Mouse (Mus musculus): Measurements from ENCODE around the gene Gramd2. TPM values are rescaled to one million over a fixed set of nuclear protein-coding genes. Genes with fewer than 3 reads are reported as not detected.
A peak's percentile ranks its signal among the peaks of the same experiment; 100 is the strongest.

The Gramd2 gene
- polyA plus RNA-seq, 1 experiment from 2014 or later, result 0.65 TPM

GRCm38 (mm10) chr9:59695451-59695813 is 15.5 kb downstream of the Gramd2 start:
- Histone ChIP-seq H3K36me3 (no peaks in the 10 kb centered on the region), H3K9me3 (no peaks in the 10 kb centered on the region), H3K9ac (no peak overlapping the region), H3K27ac (0 out of 2 replicates have a peak overlapping the region, but pooled peaks have one; percentile 6), H3K27me3 (no peaks in the 10 kb centered on the region), H3K4me1 (peaks cover 24% of the 10 kb centered on the region), H3K4me2 (replicated peaks) (no peak overlapping the region), H3K4me3 (no peak overlapping the region)
- WGBS, result 29% methylated on average over 3 of the region's 3 CpGs
- ATAC-seq (ENCODE audit: insufficient number of reproducible peaks, insufficient read depth, low FRiP score, low TSS enrichment), result no peak

- no peak overlapping the region for H3K9ac ChIP-seq
- ATAC-seq (ENCODE audit: insufficient number of reproducible peaks, insufficient read depth, low FRiP score, low TSS enrichment), result no peak
- H3K27me3 ChIP-seq, result no peaks in the 10 kb centered on the region
- peaks cover 24% of the 10 kb centered on the region for H3K4me1 ChIP-seq
- no peaks in the 10 kb centered on the region for H3K9me3 ChIP-seq
- H3K27ac ChIP-seq, result no peak overlapping the region
- no peaks in the 10 kb centered on the region for H3K36me3 ChIP-seq
- 74% methylated on average over 3 of the region's 3 CpGs for WGBS
- H3K4me2 ChIP-seq (replicated peaks), result no peak overlapping the region
- no peak overlapping the region for H3K4me3 ChIP-seq
Measured at GRCm38 (mm10) chr9:59696381-59696780, 16.4 kb downstream of the Gramd2 start.

- no peaks in the 10 kb centered on the region for H3K27me3 ChIP-seq
- no peak overlapping the region for H3K9ac ChIP-seq
- WGBS, result 80% methylated on average over 7 of the region's 7 CpGs
- H3K4me2 ChIP-seq (replicated peaks), result no peak overlapping the region
- no peaks in the 10 kb centered on the region for H3K9me3 ChIP-seq
- no peaks in the 10 kb centered on the region for H3K36me3 ChIP-seq
- H3K27ac ChIP-seq, result no peak overlapping the region
- no peak for ATAC-seq (ENCODE audit: insufficient number of reproducible peaks, insufficient read depth, low FRiP score, low TSS enrichment)
- H3K4me1 ChIP-seq, result no peaks in the 10 kb centered on the region
- H3K4me3 ChIP-seq, result no peak overlapping the region
Measured at GRCm38 (mm10) chr9:59701094-59701493, 21.1 kb downstream of the Gramd2 start.

GRCm38 (mm10) chr9:59703099-59703498 is 23.2 kb downstream of the Gramd2 start:
- 56% methylated on average over 6 of the region's 6 CpGs for WGBS
- ATAC-seq (ENCODE audit: insufficient number of reproducible peaks, insufficient read depth, low FRiP score, low TSS enrichment), result no peak

GRCm38 (mm10) chr9:59706850-59707825 is 27.2 kb downstream of the Gramd2 start:
- Histone ChIP-seq H3K4me3 (no peak overlapping the region), H3K4me1 (no peaks in the 10 kb centered on the region), H3K9ac (no peak overlapping the region), H3K9me3 (no peaks in the 10 kb centered on the region), H3K27me3 (no peaks in the 10 kb centered on the region), H3K27ac (no peak overlapping the region), H3K4me2 (replicated peaks) (no peak overlapping the region), H3K36me3 (no peaks in the 10 kb centered on the region)
- ATAC-seq (ENCODE audit: insufficient number of reproducible peaks, insufficient read depth, low FRiP score, low TSS enrichment), result no peak
- WGBS, result 59% methylated on average over 10 of the region's 10 CpGs

More at GRCm38 (mm10) chr9:59703099-59703498, 23.2 kb downstream of the Gramd2 start:
- H3K4me3 ChIP-seq, result no peak overlapping the region
- H3K27ac ChIP-seq, result no peak overlapping the region
- no peak overlapping the region for H3K9ac ChIP-seq
- H3K4me1 ChIP-seq, result no peaks in the 10 kb centered on the region
- no peaks in the 10 kb centered on the region for H3K9me3 ChIP-seq
- H3K4me2 ChIP-seq (replicated peaks), result no peak overlapping the region
- H3K27me3 ChIP-seq, result no peaks in the 10 kb centered on the region
- no peaks in the 10 kb centered on the region for H3K36me3 ChIP-seq

- no peak overlapping the region for H3K9ac ChIP-seq
- no peak overlapping the region for H3K4me2 ChIP-seq (replicated peaks)
- no peak overlapping the region for H3K27ac ChIP-seq
- no peak overlapping the region for H3K4me3 ChIP-seq
- no peaks in the 10 kb centered on the region for H3K27me3 ChIP-seq
- ATAC-seq (ENCODE audit: insufficient number of reproducible peaks, insufficient read depth, low FRiP score, low TSS enrichment), result no peak
- no peaks in the 10 kb centered on the region for H3K4me1 ChIP-seq
- no peaks in the 10 kb centered on the region for H3K36me3 ChIP-seq
- H3K9me3 ChIP-seq, result no peaks in the 10 kb centered on the region
- 91% methylated on average over 3 of the region's 3 CpGs for WGBS
Measured at GRCm38 (mm10) chr9:59709225-59709624, 29.3 kb downstream of the Gramd2 start.

- Histone ChIP-seq H3K36me3 (no peaks in the 10 kb centered on the region), H3K27me3 (no peaks in the 10 kb centered on the region), H3K9ac (no peak overlapping the region), H3K4me1 (no peaks in the 10 kb centered on the region), H3K4me3 (no peak overlapping the region), H3K9me3 (no peaks in the 10 kb centered on the region), H3K4me2 (replicated peaks) (no peak overlapping the region), H3K27ac (no peak overlapping the region)
- ATAC-seq (ENCODE audit: insufficient number of reproducible peaks, insufficient read depth, low FRiP score, low TSS enrichment), result no peak
- 77% methylated on average over 7 of the region's 7 CpGs for WGBS
Measured at GRCm38 (mm10) chr9:59716275-59716898, 36.4 kb downstream of the Gramd2 start.

- Histone ChIP-seq H3K36me3 (no peaks in the 10 kb centered on the region), H3K4me2 (replicated peaks) (no peak overlapping the region), H3K27ac (no peak overlapping the region), H3K9ac (no peak overlapping the region), H3K4me3 (no peak overlapping the region), H3K27me3 (no peaks in the 10 kb centered on the region), H3K4me1 (peaks cover 1% of the 10 kb centered on the region), H3K9me3 (no peaks in the 10 kb centered on the region)
- 82% methylated on average over 4 of the region's 4 CpGs for WGBS
- ATAC-seq (ENCODE audit: insufficient number of reproducible peaks, insufficient read depth, low FRiP score, low TSS enrichment), result no peak
Measured at GRCm38 (mm10) chr9:59718237-59718636, 38.3 kb downstream of the Gramd2 start.

- Histone ChIP-seq H3K27me3 (no peaks in the 10 kb centered on the region), H3K36me3 (no peaks in the 10 kb centered on the region), H3K9me3 (no peaks in the 10 kb centered on the region), H3K4me1 (peaks cover 15% of the 10 kb centered on the region), H3K4me2 (replicated peaks) (no peak overlapping the region), H3K27ac (no peak overlapping the region), H3K4me3 (no peak overlapping the region), H3K9ac (no peak overlapping the region)
- ATAC-seq (ENCODE audit: insufficient number of reproducible peaks, insufficient read depth, low FRiP score, low TSS enrichment), result no peak
- 82% methylated on average over 5 of the region's 5 CpGs for WGBS
Measured at GRCm38 (mm10) chr9:59721144-59721543, 41.2 kb downstream of the Gramd2 start.

- peak; percentile 43; the same call in 1 of the 2 replicates for ATAC-seq (ENCODE audit: insufficient number of reproducible peaks, insufficient read depth, low FRiP score, low TSS enrichment)
- Histone ChIP-seq H3K27ac (peak overlapping the region; percentile 63; the same call in 1 of the 2 replicates), H3K27me3 (no peaks in the 10 kb centered on the region), H3K36me3 (no peaks in the 10 kb centered on the region), H3K9ac (no peak overlapping the region), H3K4me3 (no peak overlapping the region), H3K4me2 (replicated peaks) (peak overlapping the region; percentile 25), H3K4me1 (peaks cover 15% of the 10 kb centered on the region), H3K9me3 (no peaks in the 10 kb centered on the region)
- 19% methylated on average over 10 of the region's 10 CpGs for WGBS
Measured at GRCm38 (mm10) chr9:59723096-59723657, 43.2 kb downstream of the Gramd2 start.

- ATAC-seq (ENCODE audit: insufficient number of reproducible peaks, insufficient read depth, low FRiP score, low TSS enrichment), result peak; percentile 65; the same call in 1 of the 2 replicates
- H3K27me3 ChIP-seq, result no peaks in the 10 kb centered on the region
- 0 out of 2 replicates have a peak overlapping the region, but pooled peaks have one; percentile 2 for H3K9ac ChIP-seq
- H3K4me1 ChIP-seq, result peaks cover 15% of the 10 kb centered on the region
- H3K27ac ChIP-seq, result peak overlapping the region; percentile 63
- no peak overlapping the region for H3K4me2 ChIP-seq (replicated peaks)
- WGBS, result 47% methylated on average over 8 of the region's 8 CpGs
- no peaks in the 10 kb centered on the region for H3K36me3 ChIP-seq
- no peak overlapping the region for H3K4me3 ChIP-seq
- H3K9me3 ChIP-seq, result no peaks in the 10 kb centered on the region
Measured at GRCm38 (mm10) chr9:59723791-59724442, 44.0 kb downstream of the Gramd2 start.

All from embryonic facial prominence, embryonic 12.5 days (tissue).